Mouse (Mus musculus): ENCODE results near the gene Dlg3.

- no peak for TF ChIP-seq CHD1 (IDR thresholded peaks at IDR 0.05; ENCODE audit: low read depth, low read length)
- no peak for TF ChIP-seq CTCF (conservative IDR thresholded peaks at IDR 0.05 in 1 of 2, IDR thresholded peaks at IDR 0.05 in 1 of 2; ENCODE audit: low read depth in 2 of 2, low read length in 2 of 2)
- no peak for TF ChIP-seq CHD2 (IDR thresholded peaks at IDR 0.05; ENCODE audit: low read length)
- no peak for TF ChIP-seq USF1 (IDR thresholded peaks at IDR 0.05; ENCODE audit: low read depth, low read length)
- no peak for TF ChIP-seq MAX (IDR thresholded peaks at IDR 0.05; ENCODE audit: low read length)
- no peak for TF ChIP-seq POLR2AphosphoS2 (IDR thresholded peaks at IDR 0.05; ENCODE audit: low read depth, low read length)
These were observed 534 bp downstream of the Dlg3 start for GRCm38 (mm10) chrX:100767885-100768626.

Measured in CH12.LX (cell line).